Mouse (Mus musculus): ENCODE results near the gene Slc25a26. TPM values are rescaled to one million over a fixed set of nuclear protein-coding genes. Genes with fewer than 3 reads are reported as not detected.

Slc25a26 gene
- polyA plus RNA-seq, 1 experiment from 2014 or later, result 9.3 TPM

- no peaks in the 10 kb centered on the region for H3K27me3 ChIP-seq (ENCODE audit: control insufficient read depth, insufficient read depth, low read length)
- H3K4me3 ChIP-seq (ENCODE audit: low read depth, low read length), result no peak overlapping the region
- H3K36me3 ChIP-seq (ENCODE audit: control insufficient read depth, insufficient read depth, low read length), result no peaks in the 10 kb centered on the region
- 62% methylated on average over 8 of the region's 8 CpGs for WGBS
- no peaks in the 10 kb centered on the region for H3K9me3 ChIP-seq (ENCODE audit: control insufficient read depth, low read length)
- ATAC-seq (ENCODE audit: low FRiP score) (no peak), DNase-seq (ENCODE audit: low spot score) (no peak)
- H3K4me2 ChIP-seq (replicated peaks; ENCODE audit: low read depth, low read length), result no peak overlapping the region
- no peak overlapping the region for H3K27ac ChIP-seq (ENCODE audit: low read depth, low read length)
- H3K4me1 ChIP-seq (replicated peaks; ENCODE audit: control insufficient read depth, insufficient read depth, low read length), result no peaks in the 10 kb centered on the region
- H3K9ac ChIP-seq (ENCODE audit: low read depth, low read length), result no peak overlapping the region
Observed at GRCm38 (mm10) chr6:94563203-94563940, 63.2 kb downstream of the Slc25a26 start.

GRCm38 (mm10) chr6:94565766-94566165 is 65.6 kb downstream of the Slc25a26 start:
- H3K9me3 ChIP-seq (ENCODE audit: control insufficient read depth, low read length), result no peaks in the 10 kb centered on the region
- H3K27me3 ChIP-seq (ENCODE audit: control insufficient read depth, insufficient read depth, low read length), result no peaks in the 10 kb centered on the region
- H3K4me3 ChIP-seq (ENCODE audit: low read depth, low read length), result no peak overlapping the region
- no peak overlapping the region for H3K27ac ChIP-seq (ENCODE audit: low read depth, low read length)
- ATAC-seq (ENCODE audit: low FRiP score) (no peak), DNase-seq (ENCODE audit: low spot score) (no peak)
- no peak overlapping the region for H3K9ac ChIP-seq (ENCODE audit: low read depth, low read length)
- no peaks in the 10 kb centered on the region for H3K36me3 ChIP-seq (ENCODE audit: control insufficient read depth, insufficient read depth, low read length)
- no peaks in the 10 kb centered on the region for H3K4me1 ChIP-seq (replicated peaks; ENCODE audit: control insufficient read depth, insufficient read depth, low read length)
- no peak overlapping the region for H3K4me2 ChIP-seq (replicated peaks; ENCODE audit: low read depth, low read length)
- WGBS, result 92% methylated on average over 2 of the region's 2 CpGs

GRCm38 (mm10) chr6:94568040-94568439 is 67.9 kb downstream of the Slc25a26 start:
- ATAC-seq (ENCODE audit: low FRiP score) (no peak), DNase-seq (ENCODE audit: low spot score) (no peak)
- H3K4me1 ChIP-seq (replicated peaks; ENCODE audit: control insufficient read depth, insufficient read depth, low read length), result no peaks in the 10 kb centered on the region
- H3K4me2 ChIP-seq (replicated peaks; ENCODE audit: low read depth, low read length), result no peak overlapping the region
- H3K27me3 ChIP-seq (ENCODE audit: control insufficient read depth, insufficient read depth, low read length), result no peaks in the 10 kb centered on the region
- no peak overlapping the region for H3K27ac ChIP-seq (ENCODE audit: low read depth, low read length)
- H3K9me3 ChIP-seq (ENCODE audit: control insufficient read depth, low read length), result no peaks in the 10 kb centered on the region
- no peaks in the 10 kb centered on the region for H3K36me3 ChIP-seq (ENCODE audit: control insufficient read depth, insufficient read depth, low read length)
- no peak overlapping the region for H3K4me3 ChIP-seq (ENCODE audit: low read depth, low read length)
- WGBS, result 95% methylated on average over 2 of the region's 2 CpGs
- no peak overlapping the region for H3K9ac ChIP-seq (ENCODE audit: low read depth, low read length)

DNA sequence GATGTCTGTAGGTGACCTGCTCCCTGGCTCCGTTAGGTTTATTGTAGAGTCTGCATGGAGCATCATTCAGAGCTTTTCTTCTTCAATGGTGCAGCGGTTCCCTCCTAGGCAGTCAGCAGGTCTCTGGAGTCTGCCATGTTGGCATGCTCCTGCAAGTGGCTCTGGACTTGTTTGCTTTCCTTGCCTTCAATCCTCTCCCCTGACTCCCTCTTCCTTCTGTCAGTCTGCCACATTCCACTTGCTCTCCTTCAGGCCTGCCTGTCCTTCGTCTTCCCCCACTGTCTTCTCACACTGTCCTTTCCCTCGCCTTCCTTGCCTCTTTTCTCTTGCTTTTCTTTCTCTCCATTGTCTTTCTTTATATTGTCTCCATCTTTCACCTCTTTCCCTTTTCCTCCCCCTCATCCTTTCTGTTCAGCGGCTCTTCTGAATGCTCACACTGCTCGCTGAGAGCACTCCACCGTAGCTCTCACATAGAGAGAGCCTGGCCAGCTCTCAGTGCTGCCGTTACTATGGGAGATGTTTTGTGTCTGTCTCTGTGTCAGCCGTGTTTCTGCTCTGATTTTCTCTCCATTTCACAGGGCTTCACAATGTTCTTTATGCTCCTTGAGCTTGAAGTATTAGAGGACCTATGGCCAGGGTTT is 75.5 kb downstream of the Slc25a26 start:
- Histone ChIP-seq H3K9me3 (ENCODE audit: control insufficient read depth, low read length) (no peaks in the 10 kb centered on the region), H3K4me3 (ENCODE audit: low read depth, low read length) (no peak overlapping the region), H3K36me3 (ENCODE audit: control insufficient read depth, insufficient read depth, low read length) (no peaks in the 10 kb centered on the region), H3K27me3 (ENCODE audit: control insufficient read depth, insufficient read depth, low read length) (no peaks in the 10 kb centered on the region), H3K4me2 (replicated peaks; ENCODE audit: low read depth, low read length) (no peak overlapping the region), H3K9ac (ENCODE audit: low read depth, low read length) (0 out of 2 replicates have a peak overlapping the region, but pooled peaks have one; percentile 23), H3K27ac (ENCODE audit: low read depth, low read length) (0 out of 2 replicates have a peak overlapping the region, but pooled peaks have one; percentile 27), H3K4me1 (replicated peaks; ENCODE audit: control insufficient read depth, insufficient read depth, low read length) (no peaks in the 10 kb centered on the region)
- DNase-seq (ENCODE audit: low spot score) (no peak), ATAC-seq (ENCODE audit: low FRiP score) (no peak)
- 43% methylated on average over 9 of the region's 9 CpGs for WGBS

GRCm38 (mm10) chr6:94577991-94578390 is 77.9 kb downstream of the Slc25a26 start:
- ATAC-seq (ENCODE audit: low FRiP score), result peak; percentile 89
- Histone ChIP-seq H3K4me2 (replicated peaks; ENCODE audit: low read depth, low read length) (no peak overlapping the region), H3K27ac (ENCODE audit: low read depth, low read length) (peak overlapping the region; percentile 49; the same call in 1 of the 2 replicates), H3K9ac (ENCODE audit: low read depth, low read length) (no peak overlapping the region), H3K27me3 (ENCODE audit: control insufficient read depth, insufficient read depth, low read length) (no peaks in the 10 kb centered on the region), H3K36me3 (ENCODE audit: control insufficient read depth, insufficient read depth, low read length) (no peaks in the 10 kb centered on the region), H3K4me3 (ENCODE audit: low read depth, low read length) (no peak overlapping the region), H3K9me3 (ENCODE audit: control insufficient read depth, low read length) (no peaks in the 10 kb centered on the region), H3K4me1 (replicated peaks; ENCODE audit: control insufficient read depth, insufficient read depth, low read length) (no peaks in the 10 kb centered on the region)
- WGBS, result 21% methylated on average over 8 of the region's 8 CpGs
- peak; percentile 59 for DNase-seq (ENCODE audit: low spot score)

DNA sequence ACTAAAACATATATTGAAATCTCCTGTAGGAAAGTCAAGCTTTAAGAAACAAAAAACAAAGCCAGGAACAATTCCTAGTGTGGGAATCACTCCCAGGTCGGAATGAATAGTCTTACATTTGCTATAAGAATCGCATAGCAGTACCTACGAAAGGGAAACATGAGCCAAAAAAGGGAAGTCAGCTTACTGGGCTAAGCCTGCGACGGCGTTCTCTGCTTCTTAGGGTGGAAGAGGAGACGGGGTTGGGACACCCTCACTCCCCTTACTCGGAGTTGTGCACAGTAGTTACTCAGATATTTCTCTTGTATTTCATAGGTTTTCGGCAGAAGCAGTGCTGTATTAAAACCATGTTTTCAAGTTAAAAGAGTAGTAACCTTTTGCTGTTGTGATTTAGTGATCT is 81.9 kb downstream of the Slc25a26 start:
- Histone ChIP-seq H3K27me3 (ENCODE audit: control insufficient read depth, insufficient read depth, low read length) (no peaks in the 10 kb centered on the region), H3K4me1 (replicated peaks; ENCODE audit: control insufficient read depth, insufficient read depth, low read length) (no peaks in the 10 kb centered on the region), H3K36me3 (ENCODE audit: control insufficient read depth, insufficient read depth, low read length) (no peaks in the 10 kb centered on the region), H3K9me3 (ENCODE audit: control insufficient read depth, low read length) (no peaks in the 10 kb centered on the region), H3K9ac (ENCODE audit: low read depth, low read length) (no peak overlapping the region), H3K27ac (ENCODE audit: low read depth, low read length) (no peak overlapping the region), H3K4me2 (replicated peaks; ENCODE audit: low read depth, low read length) (no peak overlapping the region), H3K4me3 (ENCODE audit: low read depth, low read length) (no peak overlapping the region)
- ATAC-seq (ENCODE audit: low FRiP score) (no peak), DNase-seq (ENCODE audit: low spot score) (no peak)
- WGBS, result 93% methylated on average over 9 of the region's 9 CpGs

DNA sequence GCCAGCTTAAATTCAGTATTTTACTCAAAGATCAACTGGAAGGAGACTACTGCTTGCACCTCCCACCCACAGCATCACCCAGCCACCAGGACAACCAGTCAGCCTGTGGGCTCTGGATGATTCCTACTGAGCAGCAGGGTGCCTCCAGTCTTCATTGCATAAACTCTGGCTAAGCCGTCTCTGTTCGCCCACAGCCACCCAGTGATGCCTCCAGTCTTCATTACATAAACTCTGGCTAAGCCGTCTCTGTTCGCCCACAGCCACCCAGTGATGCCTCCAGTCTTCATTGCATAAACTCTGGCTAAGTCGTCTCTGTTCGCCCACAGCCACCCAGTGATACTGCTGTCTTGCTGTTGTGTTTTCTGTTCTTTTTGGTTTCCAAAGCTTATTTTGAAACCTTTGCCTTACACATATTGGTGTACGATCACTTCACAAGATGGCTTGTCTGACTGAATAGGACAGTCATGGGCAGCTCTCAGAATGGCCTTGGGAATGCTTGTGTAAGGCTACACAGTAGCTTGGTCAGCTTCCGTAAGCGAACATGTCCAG is 84.1 kb downstream of the Slc25a26 start:
- WGBS, result 92% methylated on average over 9 of the region's 9 CpGs
- no peak overlapping the region for H3K4me2 ChIP-seq (replicated peaks; ENCODE audit: low read depth, low read length)
- DNase-seq (ENCODE audit: low spot score) (no peak), ATAC-seq (ENCODE audit: low FRiP score) (no peak)
- H3K36me3 ChIP-seq (ENCODE audit: control insufficient read depth, insufficient read depth, low read length), result no peaks in the 10 kb centered on the region
- no peaks in the 10 kb centered on the region for H3K9me3 ChIP-seq (ENCODE audit: control insufficient read depth, low read length)
- no peaks in the 10 kb centered on the region for H3K4me1 ChIP-seq (replicated peaks; ENCODE audit: control insufficient read depth, insufficient read depth, low read length)
- no peak overlapping the region for H3K9ac ChIP-seq (ENCODE audit: low read depth, low read length)
- H3K27me3 ChIP-seq (ENCODE audit: control insufficient read depth, insufficient read depth, low read length), result no peaks in the 10 kb centered on the region
- no peak overlapping the region for H3K4me3 ChIP-seq (ENCODE audit: low read depth, low read length)
- H3K27ac ChIP-seq (ENCODE audit: low read depth, low read length), result no peak overlapping the region

DNA sequence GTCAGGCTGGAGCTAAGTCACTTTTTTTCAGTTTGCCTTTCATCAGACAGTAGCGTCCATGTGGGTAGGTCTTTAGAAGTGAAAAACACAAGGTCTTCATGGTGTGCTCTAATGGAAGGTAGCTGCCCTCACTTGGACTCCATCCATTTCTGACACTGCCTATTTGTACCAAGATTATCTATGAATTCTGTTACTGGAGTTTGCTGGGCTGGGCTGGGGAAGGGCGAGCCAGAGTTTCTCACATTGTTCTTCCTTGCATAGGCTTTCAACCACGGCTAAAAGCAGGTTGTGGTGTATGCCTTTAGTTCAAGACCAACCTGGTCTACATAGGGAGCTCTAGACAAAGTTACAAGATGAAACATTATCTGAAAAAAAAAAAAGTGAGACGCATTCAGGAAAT is 84.8 kb downstream of the Slc25a26 start:
- H3K9ac ChIP-seq (ENCODE audit: low read depth, low read length), result no peak overlapping the region
- no peak overlapping the region for H3K4me2 ChIP-seq (replicated peaks; ENCODE audit: low read depth, low read length)
- H3K36me3 ChIP-seq (ENCODE audit: control insufficient read depth, insufficient read depth, low read length), result no peaks in the 10 kb centered on the region
- no peak for ATAC-seq (ENCODE audit: low FRiP score)
- no peak overlapping the region for H3K27ac ChIP-seq (ENCODE audit: low read depth, low read length)
- no peaks in the 10 kb centered on the region for H3K4me1 ChIP-seq (replicated peaks; ENCODE audit: control insufficient read depth, insufficient read depth, low read length)
- no peak overlapping the region for H3K4me3 ChIP-seq (ENCODE audit: low read depth, low read length)
- 91% methylated on average over 4 of the region's 4 CpGs for WGBS
- no peaks in the 10 kb centered on the region for H3K9me3 ChIP-seq (ENCODE audit: control insufficient read depth, low read length)
- H3K27me3 ChIP-seq (ENCODE audit: control insufficient read depth, insufficient read depth, low read length), result no peaks in the 10 kb centered on the region
- DNase-seq (ENCODE audit: low spot score), result no peak

All from hindbrain, embryonic 11.5 days (tissue).